Comparison of ENCODE assay signal across 27 mouse cellular contexts in the genomic region with DNA sequence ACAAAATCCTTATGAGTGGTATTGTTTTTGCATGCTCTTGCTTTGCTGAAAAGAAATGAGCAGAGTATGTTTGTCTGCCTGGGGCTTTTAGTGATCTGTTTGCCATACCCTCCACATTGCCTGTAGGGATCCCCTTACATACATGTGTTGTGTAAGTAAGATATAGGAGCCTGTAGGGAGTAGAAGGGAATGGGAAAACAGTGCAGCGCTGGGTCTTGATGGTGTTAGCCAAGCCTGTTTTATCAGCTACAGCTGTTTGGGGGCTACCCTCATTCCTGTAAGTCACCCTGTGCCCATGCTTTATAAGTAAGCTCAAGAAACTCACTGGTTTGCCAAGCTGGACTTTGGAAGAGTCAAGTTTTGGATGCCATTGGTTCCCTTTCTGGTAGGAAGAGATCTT.
"Had no signal": no experiment of that assay in that cellular context is flagged by ENCODE, and none has a peak within 500 bp of the region (broad histone marks: within the 10 kb centered on the region; RNA-seq: fewer than 3 reads in every experiment).

No protein-coding gene starts in this region.

- H3K4me3 ChIP-seq: heart, adult 2 months; heart, embryonic 13.5 days; heart, embryonic 15.5 days; hindbrain, embryonic 10.5 days; hindbrain, embryonic 12.5 days; intestine, embryonic 15.5 days; layer of hippocampus, adult 2 months; left cerebral cortex, adult 2 months; liver, embryonic 13.5 days; liver, embryonic 15.5 days had no signal

- H3K4me1 ChIP-seq: hindbrain, embryonic 10.5 days; liver, embryonic 15.5 days had no signal

- ATAC-seq: hindbrain, embryonic 16.5 days; inflammation-experienced regulatory T-cells, adult 6 months; intestine, embryonic 15.5 days; intestine, postnatal 0 days had no signal

- H3K9ac ChIP-seq: heart, embryonic 13.5 days; heart, embryonic 15.5 days; hindbrain, embryonic 12.5 days; hindbrain, embryonic 14.5 days; intestine, embryonic 15.5 days; liver, embryonic 13.5 days; liver, embryonic 15.5 days had no signal

- H3K4me2 ChIP-seq: heart, embryonic 11.5 days; heart, embryonic 13.5 days; heart, embryonic 15.5 days; hindbrain, embryonic 12.5 days; hindbrain, embryonic 14.5 days; intestine, embryonic 15.5 days; liver, embryonic 11.5 days; liver, embryonic 13.5 days; liver, embryonic 15.5 days had no signal

- H3K27ac ChIP-seq: heart, adult 2 months; heart, embryonic 13.5 days; heart, embryonic 15.5 days; hindbrain, embryonic 10.5 days; hindbrain, embryonic 12.5 days; hindbrain, embryonic 14.5 days; intestine, embryonic 15.5 days; layer of hippocampus, adult 2 months; left cerebral cortex, adult 2 months; liver, embryonic 13.5 days; liver, embryonic 15.5 days had no signal

- H3K27me3 ChIP-seq: heart, embryonic 13.5 days; heart, embryonic 15.5 days; hindbrain, embryonic 12.5 days; intestine, embryonic 15.5 days; liver, embryonic 13.5 days; liver, embryonic 15.5 days had no signal

- H3K9me3 ChIP-seq: heart, embryonic 15.5 days; intestine, embryonic 15.5 days; liver, embryonic 13.5 days; liver, embryonic 15.5 days had no signal

- DNase-seq: gastrocnemius, postnatal 14 days; gastrocnemius, postnatal 36 days; heart, adult 11 months; heart, adult 2 months; heart, postnatal 14 days; heart, postnatal 4 days; kidney, adult 18-20 months; kidney, adult 8-10 months; kidney, postnatal 10 days; kidney, postnatal 25 days; kidney, postnatal 4 days; liver; liver, embryonic 13.5 days had no signal

- H3K36me3 ChIP-seq: heart, embryonic 15.5 days; intestine, embryonic 15.5 days; liver, embryonic 15.5 days had no signal
